Mouse (Mus musculus) kidney, adult 9 months (tissue): ENCODE measurements around the gene Tpo.

Experiments used
- DNase-seq: peaks from one replicate; pipeline ENCODE4 v3.0.0; 2022

Gene Tpo

GRCm38 (mm10) chr12:30132524-30132923 is at the start of gene Tpo:
Gene Tpo (minus strand): TSS chr12:30132624.
- DNase-seq: no peak

- DNase-seq: no peak
Measured at GRCm38 (mm10) chr12:30181721-30182120, 49.3 kb upstream of the Tpo start.

- no peak for DNase-seq
Measured at GRCm38 (mm10) chr12:30179623-30180022, 47.2 kb upstream of the Tpo start.

GRCm38 (mm10) chr12:30177966-30178365 is 45.5 kb upstream of the Tpo start:
- DNase-seq: no peak

GRCm38 (mm10) chr12:30177529-30177928 is 45.1 kb upstream of the Tpo start:
- no peak for DNase-seq

- no peak for DNase-seq
Measured at GRCm38 (mm10) chr12:30168491-30168890, 36.1 kb upstream of the Tpo start.

GRCm38 (mm10) chr12:30164538-30164937 is 32.1 kb upstream of the Tpo start:
- DNase-seq: no peak

- DNase-seq: no peak
Measured at GRCm38 (mm10) chr12:30164005-30164404, 31.6 kb upstream of the Tpo start.

GRCm38 (mm10) chr12:30161731-30162406 is 29.4 kb upstream of the Tpo start:
- DNase-seq: no peak

GRCm38 (mm10) chr12:30160475-30160874 is 28.1 kb upstream of the Tpo start:
- DNase-seq: peak; percentile 23

GRCm38 (mm10) chr12:30159788-30160187 is 27.4 kb upstream of the Tpo start:
- no peak for DNase-seq

GRCm38 (mm10) chr12:30154079-30154673 is 21.8 kb upstream of the Tpo start:
- DNase-seq: no peak

GRCm38 (mm10) chr12:30142085-30142484 is 9.7 kb upstream of the Tpo start:
- DNase-seq: peak; percentile 41

GRCm38 (mm10) chr12:30129411-30129716 is 3.1 kb downstream of the Tpo start:
- DNase-seq: no peak

- peak; percentile 79 for DNase-seq
Measured at GRCm38 (mm10) chr12:30128561-30129410, 3.6 kb downstream of the Tpo start.

GRCm38 (mm10) chr12:30122347-30122746 is 10.1 kb downstream of the Tpo start:
- no peak for DNase-seq

GRCm38 (mm10) chr12:30112271-30112670 is 20.2 kb downstream of the Tpo start:
- DNase-seq: no peak

- no peak for DNase-seq
Measured at GRCm38 (mm10) chr12:30109646-30110605, 22.5 kb downstream of the Tpo start.

- no peak for DNase-seq
Measured at GRCm38 (mm10) chr12:30102891-30103565, 29.4 kb downstream of the Tpo start.

- no peak for DNase-seq
Measured at GRCm38 (mm10) chr12:30092081-30092480, 40.3 kb downstream of the Tpo start.

GRCm38 (mm10) chr12:30083971-30084370 is 48.5 kb downstream of the Tpo start:
- DNase-seq: no peak

GRCm38 (mm10) chr12:30077056-30077455 is 55.4 kb downstream of the Tpo start:
- no peak for DNase-seq
